Mouse (Mus musculus): ENCODE measurements at regions not wholly inside any gene's neighbourhood (a gene's known extent, or its start where the extent isn't known, plus 50 kb on each side); places are given as distances from the start of the nearest gene placed in this dataset.

GRCm38 (mm10) chr13:107378076-107378475 lies 356.1 kb upstream of the Kif2a start:
- no peak for DNase-seq (ENCODE audit: low spot score)

GRCm38 (mm10) chr13:107372666-107373065 lies 350.7 kb upstream of the Kif2a start:
- DNase-seq (ENCODE audit: low spot score), result no peak

GRCm38 (mm10) chr13:107371616-107372582 lies 350.0 kb upstream of the Kif2a start:
- DNase-seq (ENCODE audit: low spot score), result no peak

- DNase-seq (ENCODE audit: low spot score), result no peak
Measured at GRCm38 (mm10) chr13:107367639-107368038, 345.7 kb upstream of the Kif2a start.

DNA sequence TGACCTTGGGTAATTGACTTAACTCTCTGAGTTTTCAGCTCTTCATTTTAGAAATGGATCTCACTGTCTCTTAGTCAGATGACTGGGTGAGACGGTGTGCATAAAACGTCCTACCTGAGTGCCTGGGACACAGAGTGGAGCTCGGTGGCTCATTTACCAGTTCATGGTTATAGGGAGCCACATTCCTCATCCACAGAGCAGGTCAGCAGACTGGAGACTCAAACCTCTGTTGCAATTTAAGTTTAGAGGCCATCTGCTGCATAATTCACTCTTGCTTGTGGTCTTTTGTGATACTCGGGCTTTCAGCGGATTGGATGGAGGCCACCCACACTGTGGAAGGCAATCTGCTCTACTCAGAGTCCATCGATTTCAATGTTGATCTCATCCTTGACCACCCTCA lies 343.8 kb upstream of the Kif2a start:
- DNase-seq (ENCODE audit: low spot score), result no peak

- no peak for DNase-seq (ENCODE audit: low spot score)
Measured at GRCm38 (mm10) chr13:107365241-107365640, 343.3 kb upstream of the Kif2a start.

- no peak for DNase-seq (ENCODE audit: low spot score)
Measured at GRCm38 (mm10) chr13:107362806-107363687, 341.1 kb upstream of the Kif2a start.

DNA sequence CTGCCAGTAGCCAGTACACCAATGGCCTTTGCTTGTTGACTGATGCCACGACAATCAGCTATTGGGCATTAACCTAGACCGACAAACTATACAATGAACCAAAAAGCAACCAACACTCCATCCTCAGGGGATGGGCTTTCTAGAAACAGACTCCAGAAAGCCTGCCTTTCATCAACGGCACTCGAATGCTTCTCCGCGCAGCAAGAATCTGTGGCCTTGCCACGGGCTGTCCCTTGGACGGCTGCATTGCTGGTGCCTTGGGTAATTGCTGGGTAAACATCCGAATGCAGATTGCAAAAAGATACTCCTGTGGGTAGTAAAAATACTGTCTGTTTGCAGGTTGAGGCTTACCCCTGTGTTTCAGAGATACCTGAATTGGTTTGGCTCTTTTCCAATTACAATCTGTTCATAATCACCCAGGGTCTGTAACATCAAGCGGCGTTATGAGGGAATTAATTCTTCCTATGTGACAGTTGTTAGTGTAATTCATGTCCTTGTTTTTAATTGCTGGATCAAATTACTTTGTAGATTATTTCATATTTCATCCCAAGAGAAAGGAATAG lies 319.0 kb upstream of the Kif2a start:
- no peak for DNase-seq (ENCODE audit: low spot score)

DNA sequence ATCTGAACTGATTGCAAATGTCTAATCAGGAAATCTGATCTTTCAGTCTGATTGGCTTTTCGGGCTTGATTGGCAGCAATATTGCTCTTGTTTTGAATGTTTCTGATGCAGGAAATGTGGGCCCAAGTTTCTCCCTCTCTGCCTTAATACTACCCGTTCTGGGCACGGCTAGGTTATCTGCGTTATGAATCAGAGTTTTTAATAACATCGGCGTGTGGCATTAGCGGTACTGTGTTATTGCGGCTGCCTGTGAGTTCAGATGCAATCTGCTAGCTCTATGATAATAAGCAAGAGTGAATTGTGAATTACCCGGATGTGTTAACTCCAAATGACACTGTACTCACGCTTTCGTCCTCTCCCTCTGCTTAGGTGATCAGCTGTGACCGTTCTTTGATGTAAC lies 316.2 kb upstream of the Kif2a start:
- no peak for DNase-seq (ENCODE audit: low spot score)

GRCm38 (mm10) chr13:107337111-107337510 lies 315.2 kb upstream of the Kif2a start:
- DNase-seq (ENCODE audit: low spot score), result no peak

- DNase-seq (ENCODE audit: low spot score), result no peak
Measured at GRCm38 (mm10) chr13:107329348-107329747, 307.4 kb upstream of the Kif2a start.

GRCm38 (mm10) chr13:107325707-107326495 lies 304.0 kb upstream of the Kif2a start:
- DNase-seq (ENCODE audit: low spot score), result peak; percentile 7

GRCm38 (mm10) chr13:107314746-107315145 lies 292.8 kb upstream of the Kif2a start:
- no peak for DNase-seq (ENCODE audit: low spot score)

DNA sequence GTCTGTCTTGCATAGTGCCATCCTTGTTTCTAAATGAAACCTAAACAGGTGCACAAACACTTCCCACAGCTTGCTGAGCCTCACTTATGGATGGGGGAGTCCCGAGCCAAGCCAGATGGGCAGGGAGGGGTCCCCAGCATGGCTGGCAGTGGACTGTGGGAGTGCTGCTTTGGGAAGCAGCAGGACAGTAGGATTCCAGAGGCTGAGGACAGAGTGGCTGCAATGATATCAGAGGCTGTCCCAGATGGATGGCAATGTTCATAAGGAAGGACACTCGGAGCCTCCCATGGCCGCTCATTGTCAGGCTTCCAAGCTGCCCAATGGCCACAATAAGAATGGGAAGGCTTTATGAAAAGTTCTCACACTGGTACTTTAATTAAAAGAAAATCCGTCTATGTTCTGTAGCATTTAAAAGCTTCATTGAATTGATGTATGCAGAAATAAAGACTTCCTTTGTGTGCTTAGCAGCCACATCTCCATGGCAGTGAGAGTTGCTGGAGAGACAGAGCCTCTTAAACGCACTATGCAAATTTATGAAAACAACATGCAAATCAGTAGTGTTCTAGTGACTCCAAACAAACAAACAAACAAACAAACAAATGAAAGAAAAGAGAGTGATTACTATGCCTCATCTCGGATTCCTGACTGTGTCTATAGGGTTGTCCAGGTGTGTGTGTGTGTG lies 287.2 kb upstream of the Kif2a start:
- no peak for DNase-seq (ENCODE audit: low spot score)

DNA sequence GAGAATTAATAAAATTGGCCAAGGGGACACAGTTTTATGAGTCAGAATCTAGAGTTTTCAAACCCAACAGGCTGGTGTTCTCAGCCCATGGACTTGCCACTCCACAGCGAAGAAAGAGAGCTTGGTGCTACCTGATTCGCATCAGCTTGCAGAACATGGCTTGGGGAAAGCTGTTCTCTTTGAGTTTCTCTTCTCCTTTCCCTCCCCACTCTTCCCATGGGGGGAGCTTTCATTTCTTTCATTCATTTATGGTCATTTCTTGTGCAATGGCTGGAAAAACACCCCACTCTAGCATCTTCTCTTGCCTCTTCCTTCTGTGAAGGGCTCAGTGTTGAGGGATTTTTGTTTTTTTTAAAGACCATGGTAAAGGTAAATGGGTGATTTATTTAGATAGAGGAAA lies 286.5 kb upstream of the Kif2a start:
- DNase-seq (ENCODE audit: low spot score), result no peak

DNA sequence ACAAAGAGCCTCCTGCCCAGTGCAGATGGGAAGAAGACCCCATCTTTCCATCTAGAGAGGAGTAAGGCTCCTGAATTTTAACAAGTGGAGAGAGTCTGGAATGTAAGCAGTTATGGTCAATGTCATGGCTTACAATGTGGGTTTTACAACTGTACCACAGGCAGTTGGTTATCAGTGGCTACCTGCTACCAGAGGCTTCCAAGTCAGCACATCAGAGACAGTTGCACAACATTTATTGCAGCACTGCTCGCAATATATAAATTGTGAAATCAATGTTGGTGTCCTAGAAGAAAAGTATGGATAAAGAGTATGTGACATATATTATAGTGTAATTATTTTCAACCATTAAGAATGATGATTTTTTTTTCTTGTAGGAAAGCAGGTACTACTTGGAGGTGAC lies 285.0 kb upstream of the Kif2a start:
- no peak for DNase-seq (ENCODE audit: low spot score)

- DNase-seq (ENCODE audit: low spot score), result no peak
Measured at GRCm38 (mm10) chr13:107306232-107306631, 284.3 kb upstream of the Kif2a start.

DNA sequence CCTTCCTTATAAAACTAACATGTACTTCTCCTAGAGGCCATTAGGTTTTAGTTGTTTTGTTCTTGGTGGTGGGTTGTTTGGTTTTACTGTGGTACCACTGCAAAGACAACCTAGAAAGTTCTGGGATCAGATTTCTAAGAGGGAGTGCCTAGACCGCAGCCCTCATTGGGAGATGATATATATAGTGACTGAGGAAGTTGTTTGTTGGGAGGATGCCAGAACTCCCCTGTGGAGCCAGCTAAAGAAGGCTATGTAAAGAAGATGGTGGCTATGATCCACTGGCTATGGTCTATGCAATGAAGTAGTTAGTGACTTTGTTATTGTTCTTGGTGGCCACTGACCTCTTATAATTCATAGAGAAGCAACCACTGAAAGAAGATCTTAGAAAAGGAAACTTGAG lies 283.8 kb upstream of the Kif2a start:
- DNase-seq (ENCODE audit: low spot score), result no peak

DNA sequence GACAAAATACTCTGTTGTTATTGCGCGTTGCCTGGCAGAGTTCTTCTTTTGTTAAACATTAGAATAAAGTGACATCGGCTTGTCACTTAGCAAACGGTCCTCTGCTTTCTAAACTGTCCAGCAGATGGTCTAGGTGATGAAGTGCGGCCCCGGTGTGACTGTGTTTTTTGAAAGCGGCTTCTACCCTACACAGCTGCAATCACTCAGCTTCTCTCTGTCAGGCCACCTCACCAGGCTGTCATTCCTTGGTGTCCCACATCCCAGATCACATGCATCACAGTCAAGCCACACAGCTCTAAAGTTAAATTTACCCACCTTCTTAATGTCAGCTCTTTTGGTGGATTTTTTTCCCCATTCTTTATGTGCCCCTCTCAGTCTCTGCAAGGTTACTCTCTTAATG lies 282.0 kb upstream of the Kif2a start:
- DNase-seq (ENCODE audit: low spot score), result no peak

DNA sequence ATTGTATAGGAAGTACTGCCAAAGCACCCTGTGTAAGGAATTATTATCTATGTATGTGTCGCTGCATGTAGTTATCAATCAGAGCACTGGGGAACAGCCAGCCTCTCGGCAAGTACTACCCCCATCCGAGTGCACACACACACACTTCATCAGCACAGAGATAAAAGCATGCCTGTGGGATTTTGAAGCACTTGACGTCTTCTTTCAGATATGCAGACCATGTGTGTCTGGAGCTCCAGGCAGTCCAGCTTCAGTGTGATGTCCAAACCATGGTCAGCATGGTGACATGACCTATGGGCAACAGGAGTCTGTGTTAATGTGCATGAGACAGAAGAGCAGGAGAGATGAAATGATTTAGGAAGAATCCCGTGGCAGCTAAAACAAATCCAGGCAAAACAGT lies 281.4 kb upstream of the Kif2a start:
- DNase-seq (ENCODE audit: low spot score), result no peak

DNA sequence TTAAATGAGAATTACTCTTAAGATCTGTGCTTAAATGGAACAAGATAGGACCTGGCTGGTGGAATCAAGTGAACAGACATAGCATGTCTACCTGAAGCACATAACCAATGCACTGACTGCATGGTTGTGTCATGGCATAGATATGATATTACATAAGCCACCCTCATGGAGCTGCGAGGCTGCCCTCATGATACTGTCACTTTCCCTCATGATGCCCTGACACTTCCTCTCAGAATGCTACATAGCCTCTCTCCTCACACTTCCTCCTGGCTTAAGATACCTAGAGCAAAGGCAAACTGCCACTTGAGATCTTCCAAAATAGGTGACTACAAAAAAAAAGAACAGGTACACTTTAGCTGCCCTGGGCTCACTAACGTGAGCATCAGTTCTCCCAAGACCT lies 278.9 kb upstream of the Kif2a start:
- no peak for DNase-seq (ENCODE audit: low spot score)
